Mouse (Mus musculus) kidney, adult 8-10 months (tissue): Measurements from ENCODE around the gene Raph1.

ENCODE experiments used
- DNase-seq, 2 experiments: peaks; one replicate each; pipeline ENCODE4 v3.0.0; 2022

The Raph1 gene

GRCm38 (mm10) chr1:60566631-60567311 is at the start of gene Raph1:
Raph1 (minus strand) TSS chr1:60567104.
- peak; percentile 80 to 85 for DNase-seq

- no peak for DNase-seq
These were observed 48.8 kb upstream of the Raph1 start for GRCm38 (mm10) chr1:60615703-60616102.

- DNase-seq, result no peak
These were observed 48.0 kb upstream of the Raph1 start for GRCm38 (mm10) chr1:60614902-60615301.

- DNase-seq, result no peak
These were observed 45.1 kb upstream of the Raph1 start for GRCm38 (mm10) chr1:60611968-60612367.

- DNase-seq, result no peak
These were observed 43.7 kb upstream of the Raph1 start for GRCm38 (mm10) chr1:60610631-60611030.

- peak; percentile 40 to 82 for DNase-seq
These were observed 42.3 kb upstream of the Raph1 start for GRCm38 (mm10) chr1:60609011-60609775.

GRCm38 (mm10) chr1:60604481-60605021 is 37.6 kb upstream of the Raph1 start:
- DNase-seq, result no peak

- no peak for DNase-seq
These were observed 33.8 kb upstream of the Raph1 start for GRCm38 (mm10) chr1:60600682-60601081.

- no peak for DNase-seq
These were observed 33.0 kb upstream of the Raph1 start for GRCm38 (mm10) chr1:60599926-60600325.

GRCm38 (mm10) chr1:60599013-60599701 is 32.3 kb upstream of the Raph1 start:
- no peak for DNase-seq

- DNase-seq, result no peak
These were observed 29.7 kb upstream of the Raph1 start for GRCm38 (mm10) chr1:60596386-60597320.

GRCm38 (mm10) chr1:60593101-60593500 is 26.2 kb upstream of the Raph1 start:
- DNase-seq, result no peak

GRCm38 (mm10) chr1:60588887-60589629 is 22.2 kb upstream of the Raph1 start:
- DNase-seq, result no peak

- DNase-seq, result no peak
These were observed 14.1 kb upstream of the Raph1 start for GRCm38 (mm10) chr1:60580990-60581389.

- DNase-seq, result no peak
These were observed 13.0 kb upstream of the Raph1 start for GRCm38 (mm10) chr1:60579886-60580285.

GRCm38 (mm10) chr1:60572699-60573098 is 5.8 kb upstream of the Raph1 start:
- DNase-seq, result no peak

- no peak for DNase-seq
These were observed 2.8 kb upstream of the Raph1 start for GRCm38 (mm10) chr1:60569741-60570140.

GRCm38 (mm10) chr1:60569210-60569609 is 2.3 kb upstream of the Raph1 start:
- no peak for DNase-seq

- no peak for DNase-seq
These were observed 417 bp upstream of the Raph1 start for GRCm38 (mm10) chr1:60567321-60567720.

GRCm38 (mm10) chr1:60565931-60566630 is 823 bp downstream of the Raph1 start:
- peak in 1 of 2 experiments; percentile 34 for DNase-seq
